Mouse (Mus musculus) midbrain, embryonic 14.5 days (tissue): Measurements from ENCODE around the gene Scaf8. TPM values are rescaled to one million over a fixed set of nuclear protein-coding genes. Genes with fewer than 3 reads are reported as not detected.
"Not testable (repeated sequence)": the region's sequence is repeated elsewhere in the genome, so short reads cannot be mapped to it uniquely, and the experiment has no call there.

Source experiments
- ATAC-seq: fragments of 200-750 bp; cut with Nextera tagmentation; 2 replicates; pipeline ENCODE4 v1.8.0; 2017; ENCODE audit warnings: moderate number of reproducible peaks, moderate library complexity; ENCODE audit not compliant: low FRiP score, low TSS enrichment
- DNase-seq: peaks from one replicate; pipeline ENCODE4 v3.0.0-alpha.2; 2015
- H3K27ac ChIP-seq: fragments of 300-500 bp; sonication (generic); replicated peaks from 2 replicates; pipeline ENCODE4 v1.5.1; 2014; ENCODE audit warnings: mild to moderate bottlenecking, low read depth, low read length, moderate library complexity
- H3K27me3 ChIP-seq: fragments of 300-500 bp; sonication (generic); 2 replicates; pipeline ENCODE4 v1.6.1; 2014; ENCODE audit warnings: low read length, control low read depth, mixed read lengths; ENCODE audit not compliant: control insufficient read depth, insufficient read depth
- H3K36me3 ChIP-seq: fragments of 300-500 bp; sonication (generic); 2 replicates; pipeline ENCODE4 v1.6.1; 2014; ENCODE audit warnings: low read length, control low read depth; ENCODE audit not compliant: control insufficient read depth, insufficient read depth
- H3K4me1 ChIP-seq: fragments of 300-500 bp; sonication (generic); 2 replicates; pipeline ENCODE4 v1.6.1; 2014; ENCODE audit warnings: mild to moderate bottlenecking, antibody characterized with exemption, low read length, control low read depth; ENCODE audit not compliant: control insufficient read depth, insufficient read depth
- H3K4me2 ChIP-seq: fragments of 300-500 bp; sonication (generic); 2 replicates; pipeline ENCODE4 v1.6.1; 2014; ENCODE audit warnings: mild to moderate bottlenecking, low read length, moderate library complexity
- H3K4me3 ChIP-seq: fragments of 300-500 bp; sonication (generic); replicated peaks from 2 replicates; pipeline ENCODE4 v1.5.1; 2014; ENCODE audit warnings: low read depth, low read length
- H3K9ac ChIP-seq: fragments of 300-500 bp; sonication (generic); replicated peaks from 2 replicates; pipeline ENCODE4 v1.6.1; 2014; ENCODE audit warnings: mild to moderate bottlenecking, low read length, moderate library complexity
- H3K9me3 ChIP-seq: fragments of 300-500 bp; sonication (generic); 2 replicates; pipeline ENCODE4 v1.6.1; 2016; ENCODE audit warnings: low read length, control low read depth, mixed read lengths; ENCODE audit not compliant: control insufficient read depth
- WGBS: fragments of 180-500 bp; shearing (Covaris S2); extraction: QIAGEN DNeasy Blood & Tissue Kit; methylation state at CpG from one replicate; pipeline ENCODE4 v1.1.7; 2014; 5-methylcytosine and 5-hydroxymethylcytosine counted together
- polyA plus RNA-seq: library from polyadenylated mRNA; unstranded; fragments of >200 nt; fragmentation: Nextera tagmentation; extraction: Ambion mirVana; gene quantifications from 2 replicates; pipeline ENCODE4 v1.2.1, GENCODE M21; 2014

Scaf8 gene
- polyA plus RNA-seq, 1 experiment from 2014 or later = 20.8 TPM

DNA sequence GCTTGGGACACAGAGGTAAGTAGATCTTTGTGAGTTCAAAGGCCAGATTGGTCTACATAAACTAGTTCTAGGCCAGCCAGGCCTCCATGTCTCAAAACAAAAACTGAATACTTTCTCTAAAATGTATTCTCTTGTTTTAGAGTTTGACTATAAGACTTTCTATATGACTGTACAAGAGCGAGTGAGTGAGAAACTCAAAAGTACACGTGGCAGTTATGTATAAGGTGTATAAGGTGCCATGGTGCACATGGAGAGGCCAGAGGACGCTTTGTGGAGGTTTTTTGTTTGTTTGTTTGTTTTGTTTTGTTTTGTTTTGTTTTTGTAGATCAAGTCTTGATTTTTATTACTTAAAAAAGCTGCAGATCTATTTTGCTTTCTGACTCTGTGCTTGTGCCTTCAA, 15.0 kb downstream of the Scaf8 start:
- Histone ChIP-seq H3K9me3 (no peaks in the 10 kb centered on the region), H3K4me2 (no peak overlapping the region), H3K27ac (no peak overlapping the region), H3K27me3 (no peaks in the 10 kb centered on the region), H3K4me1 (no peaks in the 10 kb centered on the region), H3K36me3 (peaks cover 12% of the 10 kb centered on the region; the same call in 1 of the 2 replicates), H3K9ac (no peak overlapping the region), H3K4me3 (no peak overlapping the region)
- 95% methylated on average over 3 of the region's 3 CpGs for WGBS
- ATAC-seq (no peak), DNase-seq (no peak)

DNA sequence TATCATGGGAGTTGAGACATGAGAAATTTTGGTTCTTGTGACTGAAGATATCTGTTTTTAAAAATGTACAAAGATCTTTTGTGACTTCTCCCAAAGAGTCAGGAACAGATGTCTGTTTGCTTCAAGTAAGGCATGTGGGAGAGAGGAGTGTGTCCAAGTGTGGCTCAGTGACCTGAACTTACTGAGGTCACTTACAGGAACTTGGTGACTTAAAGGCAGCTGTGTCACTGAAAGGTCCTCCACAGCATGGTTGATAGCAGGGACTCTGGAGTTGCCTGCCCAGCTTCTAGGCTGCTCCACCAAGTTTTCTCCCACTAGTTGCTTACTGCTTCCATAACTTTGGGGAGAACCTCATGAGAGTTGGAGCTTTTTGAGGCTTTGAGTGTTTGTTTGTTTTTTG, 20.6 kb downstream of the Scaf8 start:
- ATAC-seq (no peak), DNase-seq (no peak)
- H3K36me3 ChIP-seq = peaks cover 7% of the 10 kb centered on the region; the same call in 1 of the 2 replicates
- no peaks in the 10 kb centered on the region for H3K4me1 ChIP-seq
- no peak overlapping the region for H3K4me3 ChIP-seq
- no peak overlapping the region for H3K27ac ChIP-seq
- no peak overlapping the region for H3K4me2 ChIP-seq
- no peaks in the 10 kb centered on the region for H3K27me3 ChIP-seq
- no peaks in the 10 kb centered on the region for H3K9me3 ChIP-seq
- H3K9ac ChIP-seq = no peak overlapping the region

DNA sequence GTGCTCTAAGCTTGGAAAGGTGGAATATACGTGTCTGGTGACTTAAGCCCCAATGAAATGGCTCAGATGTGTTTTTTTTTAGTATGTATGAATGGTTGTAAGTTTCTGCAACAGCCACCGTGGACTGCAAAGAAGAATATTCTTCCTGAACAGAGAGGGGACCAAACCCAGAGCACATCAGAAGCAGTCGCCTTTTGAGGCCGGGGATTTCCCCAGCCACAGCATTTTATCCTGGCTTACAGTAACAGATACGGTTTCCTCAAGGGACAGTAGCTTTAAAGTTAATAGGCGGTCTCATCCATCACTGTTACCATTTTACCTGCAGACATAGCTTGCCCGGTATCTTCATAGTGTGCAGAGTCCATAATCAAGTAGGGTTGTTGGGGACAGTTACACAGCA, 21.4 kb downstream of the Scaf8 start:
- no peak overlapping the region for H3K4me2 ChIP-seq
- 86% methylated on average over 7 of the region's 7 CpGs for WGBS
- DNase-seq = no peak
- H3K27ac ChIP-seq = no peak overlapping the region
- peaks cover 4% of the 10 kb centered on the region; the same call in 1 of the 2 replicates for H3K36me3 ChIP-seq
- no peak overlapping the region for H3K9ac ChIP-seq
- ATAC-seq = no peak
- H3K9me3 ChIP-seq = no peaks in the 10 kb centered on the region
- H3K4me1 ChIP-seq = no peaks in the 10 kb centered on the region
- H3K4me3 ChIP-seq = no peak overlapping the region
- no peaks in the 10 kb centered on the region for H3K27me3 ChIP-seq

DNA sequence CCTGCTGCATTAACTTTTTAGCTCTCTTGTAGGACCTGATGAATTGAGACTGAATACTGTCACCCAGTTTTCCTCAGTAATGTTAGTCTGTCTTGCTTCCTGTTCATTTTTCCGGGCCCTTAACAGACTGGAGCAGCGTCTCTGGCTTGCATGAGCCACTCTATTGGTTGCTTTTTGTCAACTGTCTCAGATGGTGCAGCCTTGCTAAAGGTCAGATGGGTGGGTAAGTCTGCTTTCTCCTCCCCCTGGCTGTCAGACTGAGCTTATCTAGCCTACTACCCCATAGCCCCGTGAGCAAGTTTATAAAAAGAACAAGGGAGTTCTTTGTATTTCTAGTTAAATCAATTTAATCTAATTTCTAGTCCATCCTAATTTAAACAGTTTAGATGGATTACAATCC, 23.6 kb downstream of the Scaf8 start:
- ATAC-seq = no peak
- H3K27me3 ChIP-seq = no peaks in the 10 kb centered on the region
- H3K9ac ChIP-seq = no peak overlapping the region
- H3K36me3 ChIP-seq = no peaks in the 10 kb centered on the region
- H3K4me2 ChIP-seq = no peak overlapping the region
- DNase-seq = no peak
- no peak overlapping the region for H3K27ac ChIP-seq
- no peak overlapping the region for H3K4me3 ChIP-seq
- WGBS = 72% methylated on average over 3 of the region's 3 CpGs
- no peaks in the 10 kb centered on the region for H3K9me3 ChIP-seq
- H3K4me1 ChIP-seq = no peaks in the 10 kb centered on the region

DNA sequence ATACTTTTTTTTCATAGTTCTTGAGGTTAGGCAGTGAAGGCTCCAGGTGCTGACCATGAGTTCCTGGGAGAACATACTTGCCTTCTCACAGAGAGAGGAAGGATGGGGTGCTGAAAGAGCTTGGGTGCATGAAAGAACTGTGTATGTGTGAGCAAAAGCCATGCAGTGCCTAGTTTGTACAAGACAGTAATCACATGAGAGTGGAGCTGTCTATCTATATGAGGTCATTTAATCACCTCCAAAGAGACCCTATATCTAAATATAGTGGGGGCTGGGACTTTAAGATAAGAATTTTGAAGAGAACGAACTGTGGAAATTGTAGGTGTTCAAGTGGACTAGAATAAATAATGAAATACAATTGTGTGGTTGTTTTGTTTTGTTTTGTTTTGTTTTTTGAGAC, 25.3 kb downstream of the Scaf8 start:
- H3K9me3 ChIP-seq = no peaks in the 10 kb centered on the region
- no peak overlapping the region for H3K4me2 ChIP-seq
- H3K4me3 ChIP-seq = no peak overlapping the region
- no peaks in the 10 kb centered on the region for H3K4me1 ChIP-seq
- no peak overlapping the region for H3K27ac ChIP-seq
- no peaks in the 10 kb centered on the region for H3K27me3 ChIP-seq
- no peaks in the 10 kb centered on the region for H3K36me3 ChIP-seq
- 89% methylated on average over 1 of the region's 1 CpGs for WGBS
- no peak overlapping the region for H3K9ac ChIP-seq
- ATAC-seq (no peak), DNase-seq (no peak)

DNA sequence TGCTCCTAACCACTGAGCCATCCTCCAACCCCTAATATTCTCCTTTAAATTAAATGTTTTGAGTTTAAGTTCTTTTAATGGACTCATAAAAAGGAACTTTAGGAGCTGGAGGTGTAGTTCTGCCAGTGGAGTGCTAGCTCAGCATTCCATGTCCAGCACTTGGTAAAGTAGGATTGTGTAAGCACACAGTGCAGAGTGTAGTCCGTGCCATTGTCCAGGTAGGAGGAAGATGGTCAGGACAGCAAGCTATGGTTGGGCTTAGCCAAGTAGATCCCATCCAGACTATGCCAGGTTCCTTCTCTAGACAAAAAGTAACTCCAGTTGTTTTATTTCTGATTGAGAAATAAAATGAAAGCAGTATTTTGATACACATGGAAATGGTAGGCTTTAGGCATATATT, 34.1 kb downstream of the Scaf8 start:
- no peak for DNase-seq
- no peak for ATAC-seq
- no peaks in the 10 kb centered on the region for H3K4me1 ChIP-seq
- peaks cover 22% of the 10 kb centered on the region; the same call in 1 of the 2 replicates for H3K36me3 ChIP-seq
- H3K4me2 ChIP-seq = no peak overlapping the region
- H3K9ac ChIP-seq = no peak overlapping the region
- H3K4me3 ChIP-seq = no peak overlapping the region
- H3K27ac ChIP-seq = no peak overlapping the region
- no peaks in the 10 kb centered on the region for H3K27me3 ChIP-seq
- no peaks in the 10 kb centered on the region for H3K9me3 ChIP-seq
- 97% methylated on average over 1 of the region's 1 CpGs for WGBS

- no peak overlapping the region for H3K9ac ChIP-seq
- H3K27me3 ChIP-seq = no peaks in the 10 kb centered on the region
- no peaks in the 10 kb centered on the region for H3K9me3 ChIP-seq
- no peak for DNase-seq
- no peaks in the 10 kb centered on the region for H3K4me1 ChIP-seq
- ATAC-seq = no peak
- peaks cover 27% of the 10 kb centered on the region; the same call in 1 of the 2 replicates for H3K36me3 ChIP-seq
- no peak overlapping the region for H3K4me3 ChIP-seq
- no peak overlapping the region for H3K4me2 ChIP-seq
- no peak overlapping the region for H3K27ac ChIP-seq
- WGBS = 93% methylated on average over 1 of the region's 1 CpGs
These were observed 34.8 kb downstream of the Scaf8 start for GRCm38 (mm10) chr17:3149541-3149940.

DNA sequence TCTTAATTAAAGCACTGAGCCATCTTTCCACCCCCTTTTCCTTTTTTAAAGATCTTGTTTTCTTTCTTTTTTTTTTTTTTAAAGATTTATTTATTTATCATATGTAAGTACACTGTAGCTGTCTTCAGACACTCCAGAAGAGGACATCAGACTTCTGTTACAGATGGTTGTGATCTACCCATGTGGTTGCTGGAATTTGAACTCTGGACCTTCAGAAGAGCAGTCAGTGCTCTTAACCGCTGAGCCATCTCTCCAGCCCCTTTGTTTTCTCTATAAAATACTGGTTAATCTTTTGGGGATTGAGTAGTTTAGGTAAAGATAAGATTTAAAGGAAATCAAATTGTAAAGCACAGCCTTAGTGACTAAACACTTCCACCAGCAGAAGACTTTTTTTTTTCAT, 35.9 kb downstream of the Scaf8 start:
- peaks cover 25% of the 10 kb centered on the region for H3K36me3 ChIP-seq
- not testable (repeated sequence) for H3K4me2 ChIP-seq, H3K27me3 ChIP-seq, H3K9me3 ChIP-seq, H3K4me3 ChIP-seq, DNase-seq, H3K27ac ChIP-seq, ATAC-seq, H3K9ac ChIP-seq, H3K4me1 ChIP-seq
- WGBS = 79% methylated on average over 1 of the region's 1 CpGs

GRCm38 (mm10) chr17:3151181-3151580, 36.4 kb downstream of the Scaf8 start:
- no peaks in the 10 kb centered on the region for H3K27me3 ChIP-seq
- DNase-seq = no peak
- no peak overlapping the region for H3K4me3 ChIP-seq
- H3K9ac ChIP-seq = no peak overlapping the region
- no peak overlapping the region for H3K27ac ChIP-seq
- peaks cover 29% of the 10 kb centered on the region for H3K36me3 ChIP-seq
- no peaks in the 10 kb centered on the region for H3K4me1 ChIP-seq
- ATAC-seq = no peak
- no peaks in the 10 kb centered on the region for H3K9me3 ChIP-seq
- no peak overlapping the region for H3K4me2 ChIP-seq
